Mouse (Mus musculus): ENCODE measurements around the gene Srcin1.

Srcin1 gene

GRCm38 (mm10) chr11:97502383-97502782 is 73.6 kb downstream of the Srcin1 start:
- no peak for DNase-seq (ENCODE audit: low read depth)

DNA sequence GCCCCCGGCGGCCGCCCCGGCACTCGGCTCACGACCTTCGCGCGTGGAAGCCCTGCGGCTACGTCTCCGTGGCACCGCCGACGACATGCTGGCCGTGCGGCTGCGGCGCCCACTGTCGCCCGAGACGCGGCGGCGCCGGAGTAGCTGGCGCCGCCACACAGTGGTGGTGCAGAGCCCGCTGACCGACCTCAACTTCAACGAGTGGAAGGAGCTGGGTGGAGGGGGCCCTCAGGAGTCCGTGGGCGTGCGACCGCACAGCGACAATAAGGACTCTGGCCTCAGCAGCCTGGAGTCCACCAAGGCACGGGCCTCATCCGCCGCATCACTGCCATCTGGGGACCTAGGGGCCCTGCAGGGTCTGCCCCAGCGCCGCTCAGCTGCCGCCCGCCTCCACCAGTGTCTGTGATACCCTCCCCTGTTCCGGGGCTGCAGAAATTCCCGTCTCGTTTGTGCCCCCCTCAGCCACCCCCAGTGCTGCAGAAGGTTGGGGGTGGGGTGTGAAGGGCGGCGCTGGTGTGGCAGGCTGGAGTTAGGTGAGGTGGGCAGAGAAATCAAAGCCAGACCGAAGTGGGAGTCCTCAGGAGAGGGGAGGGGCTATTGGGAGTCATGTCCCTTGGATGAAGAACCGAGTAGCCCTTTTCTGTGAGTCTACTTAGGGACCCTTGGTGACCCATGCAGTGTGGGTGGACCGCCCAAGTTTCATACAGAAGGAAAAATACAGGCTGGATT is 75.1 kb downstream of the Srcin1 start:
- no peak for DNase-seq (ENCODE audit: low read depth)

DNA sequence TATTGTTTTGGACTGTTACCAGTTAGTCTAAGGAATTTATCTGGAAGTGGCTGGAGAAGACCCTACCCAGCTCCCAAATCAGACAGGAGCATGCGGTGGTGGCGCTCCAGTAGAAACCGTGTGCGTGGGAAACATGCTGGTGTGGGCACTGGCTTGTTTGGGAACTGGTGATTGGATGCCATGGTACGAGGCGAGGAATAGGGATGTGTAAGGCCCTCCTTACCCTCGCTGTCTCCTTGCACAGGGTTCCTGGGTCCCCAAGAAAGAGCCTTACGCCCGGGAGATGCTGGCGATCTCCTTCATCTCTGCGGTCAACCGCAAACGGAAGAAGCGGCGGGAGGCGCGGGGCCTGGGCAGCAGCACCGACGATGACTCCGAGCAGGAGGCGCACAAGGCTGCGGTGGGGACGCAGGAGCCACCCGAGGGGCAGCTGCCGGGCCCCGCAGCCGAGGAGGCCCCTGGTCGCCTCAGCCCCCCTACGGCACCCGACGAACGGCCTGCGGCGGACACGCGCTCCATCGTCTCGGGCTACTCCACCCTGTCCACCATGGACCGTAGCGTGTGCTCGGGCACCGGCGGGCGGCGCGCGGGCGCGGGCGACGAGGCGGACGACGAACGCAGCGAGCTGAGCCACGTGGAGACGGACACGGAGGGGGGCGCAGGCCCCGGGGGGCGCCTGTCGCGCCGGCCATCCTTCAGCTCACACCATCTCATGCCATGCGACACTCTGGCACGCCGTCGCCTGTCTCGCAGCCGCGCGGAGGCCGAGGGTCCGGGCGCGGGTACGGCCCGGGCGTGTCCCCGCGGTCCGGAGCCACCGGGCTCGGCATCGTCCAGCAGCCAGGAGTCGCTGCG is 75.9 kb downstream of the Srcin1 start, which contains the start of gene 4933428G20Rik:
Gene 4933428G20Rik, minus strand, starts transcription at position 476 of the 855 bp plus-strand sequence.
- no peak for DNase-seq (ENCODE audit: low read depth)

DNA sequence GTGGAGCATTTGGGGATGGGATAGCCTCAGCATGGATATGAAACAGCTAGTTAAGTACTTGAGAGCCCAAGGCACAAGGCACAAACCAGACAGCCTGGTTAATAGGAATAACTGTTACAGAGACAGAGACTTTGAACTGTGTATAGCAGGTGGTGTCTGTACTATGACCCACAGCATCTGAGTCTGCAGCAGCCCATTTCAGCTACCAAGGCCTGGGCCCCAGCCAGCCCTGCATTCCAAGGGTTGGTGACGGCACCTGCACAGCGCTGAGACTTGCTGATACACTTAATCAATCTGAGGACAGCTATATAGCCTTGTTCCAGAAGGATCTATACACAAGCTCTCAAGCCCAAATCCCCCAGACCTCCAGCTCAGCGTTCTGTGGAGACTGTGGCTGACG is 78.4 kb downstream of the Srcin1 start:
- DNase-seq (ENCODE audit: low read depth), result no peak

GRCm38 (mm10) chr11:97492836-97493235 is 83.2 kb downstream of the Srcin1 start:
- DNase-seq (ENCODE audit: low read depth), result no peak

- no peak for DNase-seq (ENCODE audit: low read depth)
Observed at GRCm38 (mm10) chr11:97491640-97492039, 84.3 kb downstream of the Srcin1 start.

DNA sequence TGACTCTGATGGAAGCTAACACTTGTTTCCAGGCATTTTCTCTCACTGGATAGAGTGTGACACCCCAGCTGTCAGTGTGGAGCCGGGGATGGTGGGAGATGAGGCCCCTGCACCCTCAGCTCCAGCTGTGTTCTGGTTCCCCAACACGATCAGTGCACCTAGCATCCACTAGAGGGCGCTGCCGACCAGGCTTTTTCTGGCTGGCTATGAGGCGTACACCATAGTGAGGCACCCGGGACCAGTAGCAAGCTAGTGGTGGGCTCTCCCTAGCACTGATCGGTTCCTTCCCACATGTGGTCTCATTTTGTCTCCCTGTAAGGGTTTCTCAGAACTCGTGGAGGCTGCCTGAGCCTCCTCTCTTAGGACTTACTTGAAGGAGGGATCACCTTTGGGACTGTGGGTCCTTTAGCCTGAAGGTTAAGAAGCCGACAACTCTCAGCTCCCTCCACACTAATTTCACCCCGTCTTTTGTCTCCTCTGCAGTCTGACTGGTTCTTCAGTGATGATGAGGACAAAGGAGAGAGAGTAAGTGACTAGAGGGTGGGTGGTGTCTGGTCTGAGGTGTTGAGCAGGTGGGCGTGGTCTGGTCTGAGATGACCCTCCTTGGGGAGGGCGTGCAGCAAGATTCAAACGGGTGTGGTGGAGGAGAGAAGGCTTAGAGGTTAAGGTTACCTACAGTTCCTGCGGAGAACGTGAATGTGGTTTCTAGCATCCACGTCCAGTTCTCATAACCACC is 86.2 kb downstream of the Srcin1 start:
- DNase-seq (ENCODE audit: low read depth), result peak; percentile 87

- DNase-seq (ENCODE audit: low read depth), result no peak
Observed at GRCm38 (mm10) chr11:97487656-97488055, 88.3 kb downstream of the Srcin1 start.

DNA sequence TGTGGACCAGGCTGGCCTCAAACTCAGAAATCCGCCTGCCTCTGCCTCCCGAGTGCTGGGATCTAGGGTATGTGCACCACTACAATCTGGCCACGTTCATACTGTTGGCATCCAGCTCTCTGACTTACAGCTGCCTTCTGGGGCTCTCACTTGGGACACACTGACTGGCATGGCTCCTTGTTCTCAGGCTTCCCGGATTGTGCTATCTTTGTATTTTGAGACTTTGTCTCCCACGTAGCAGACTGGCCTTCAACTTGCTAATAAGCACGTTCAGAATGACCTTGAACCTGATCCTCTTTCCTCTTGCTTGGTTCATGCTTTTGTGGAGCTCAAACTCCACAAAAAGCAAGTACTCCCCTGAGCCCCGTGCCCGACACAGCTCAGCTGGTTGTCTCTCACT is 90.3 kb downstream of the Srcin1 start:
- no peak for DNase-seq (ENCODE audit: low read depth)

DNA sequence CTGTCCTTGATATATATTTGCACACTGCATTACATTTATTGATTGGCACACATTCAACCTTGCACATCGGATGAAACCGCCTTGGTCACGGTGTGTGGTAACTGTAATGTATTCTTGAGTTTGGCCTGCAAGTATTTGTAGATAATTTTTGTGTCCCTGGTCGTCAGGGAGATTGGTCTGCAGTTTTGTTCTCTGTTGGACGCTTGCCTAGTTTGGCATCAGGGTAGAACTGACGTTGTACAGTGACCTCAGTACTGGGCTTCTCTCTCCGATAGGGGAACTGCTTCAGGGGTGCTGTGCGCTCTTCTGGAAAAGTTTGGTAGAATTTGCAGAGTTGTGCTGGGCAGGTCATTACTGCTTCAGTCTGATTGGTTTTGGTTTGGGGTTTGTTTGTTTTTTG is 96.2 kb downstream of the Srcin1 start:
- no peak for DNase-seq (ENCODE audit: low read depth)

- DNase-seq (ENCODE audit: low read depth), result no peak
Observed at GRCm38 (mm10) chr11:97479085-97479484, 96.9 kb downstream of the Srcin1 start.

DNA sequence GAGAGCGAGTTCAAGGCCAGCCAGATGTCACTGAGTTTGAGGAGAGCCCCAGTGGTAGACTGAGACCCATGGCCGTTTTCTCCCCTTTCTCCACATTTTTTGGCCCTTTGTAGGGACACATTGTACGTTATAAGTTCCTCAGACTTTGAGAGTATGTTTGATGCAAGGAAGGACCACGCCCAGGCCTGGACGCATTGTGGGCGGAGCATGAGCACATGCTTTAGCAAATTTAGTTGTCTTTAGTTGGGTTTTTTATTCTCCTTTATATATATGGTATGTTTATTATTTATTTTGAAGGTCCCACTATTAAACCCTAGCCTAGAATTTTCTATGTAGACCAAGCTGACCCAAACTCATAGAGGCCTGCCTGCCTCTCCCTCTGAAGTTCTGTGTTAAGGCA is 97.6 kb downstream of the Srcin1 start:
- no peak for DNase-seq (ENCODE audit: low read depth)

DNA sequence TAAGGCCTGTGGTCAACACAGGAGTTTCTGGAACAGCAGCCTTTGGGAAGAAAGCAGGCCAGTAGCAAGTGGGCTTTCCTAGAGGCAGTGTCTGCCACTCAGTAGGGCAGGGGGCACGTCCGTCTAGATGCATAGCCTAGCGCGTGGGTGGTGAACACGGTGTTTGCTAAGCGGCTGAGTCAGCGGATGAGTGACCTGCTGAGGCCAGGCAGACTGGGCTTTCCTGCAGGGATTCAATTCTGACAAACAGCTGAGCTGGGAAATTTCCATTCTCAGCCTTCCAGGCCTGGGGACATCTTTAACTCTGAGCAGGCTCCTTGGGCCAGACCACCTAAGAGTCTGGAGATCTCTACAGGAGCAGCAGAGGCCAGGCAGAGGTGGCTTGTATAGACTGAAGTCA is 98.6 kb downstream of the Srcin1 start:
- DNase-seq (ENCODE audit: low read depth), result no peak

- DNase-seq (ENCODE audit: low read depth), result peak; percentile 77
Observed at GRCm38 (mm10) chr11:97476334-97477095, 99.5 kb downstream of the Srcin1 start.

DNA sequence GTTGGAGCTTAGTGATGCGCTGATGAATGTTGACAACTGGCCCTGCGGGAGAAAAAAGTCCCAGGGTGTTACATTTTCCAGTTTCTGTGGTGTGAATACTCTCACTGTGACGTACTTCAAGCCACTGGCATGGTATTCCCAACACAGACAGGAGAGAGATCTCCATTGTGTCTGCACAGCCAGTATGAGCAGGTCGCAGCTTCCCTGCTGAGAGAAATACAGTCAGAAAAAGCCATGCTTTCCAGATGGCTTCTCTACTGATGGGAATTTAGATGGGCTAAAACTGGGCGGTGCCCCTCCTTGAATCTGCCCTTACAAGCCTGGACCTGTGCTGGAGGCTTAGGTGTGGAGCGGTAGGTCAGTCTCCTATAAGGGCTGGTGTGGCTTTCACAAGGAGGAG is 104.7 kb downstream of the Srcin1 start:
- DNase-seq (ENCODE audit: low read depth), result no peak

DNA sequence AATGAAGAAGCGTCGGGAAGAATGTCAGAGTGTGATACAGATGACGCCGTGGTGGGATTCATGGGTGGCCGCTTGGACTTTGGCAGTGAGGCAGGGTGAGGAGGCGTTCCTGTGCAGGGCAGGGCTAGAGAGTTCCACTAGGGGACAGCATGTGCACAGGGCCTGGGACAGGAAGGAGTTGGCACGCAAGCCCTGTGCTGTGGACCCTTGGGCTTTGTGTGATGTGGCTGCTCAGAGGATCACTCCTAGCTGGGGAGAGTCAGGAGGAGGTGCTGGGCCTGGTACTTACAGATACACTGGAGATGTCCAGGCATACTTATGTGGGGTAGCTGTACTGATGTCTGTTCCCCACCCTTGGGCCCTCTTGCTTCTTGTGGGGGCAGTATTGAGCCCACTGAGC is 106.2 kb downstream of the Srcin1 start:
- no peak for DNase-seq (ENCODE audit: low read depth)

GRCm38 (mm10) chr11:97468639-97469287 is 107.2 kb downstream of the Srcin1 start:
- DNase-seq (ENCODE audit: low read depth), result peak; percentile 88

- DNase-seq (ENCODE audit: low read depth), result no peak
Observed at GRCm38 (mm10) chr11:97466444-97467160, 109.4 kb downstream of the Srcin1 start.

- no peak for DNase-seq (ENCODE audit: low read depth)
Observed at GRCm38 (mm10) chr11:97465957-97466356, 110.0 kb downstream of the Srcin1 start.

GRCm38 (mm10) chr11:97463991-97464390 is 112.0 kb downstream of the Srcin1 start:
- DNase-seq (ENCODE audit: low read depth), result no peak

DNA sequence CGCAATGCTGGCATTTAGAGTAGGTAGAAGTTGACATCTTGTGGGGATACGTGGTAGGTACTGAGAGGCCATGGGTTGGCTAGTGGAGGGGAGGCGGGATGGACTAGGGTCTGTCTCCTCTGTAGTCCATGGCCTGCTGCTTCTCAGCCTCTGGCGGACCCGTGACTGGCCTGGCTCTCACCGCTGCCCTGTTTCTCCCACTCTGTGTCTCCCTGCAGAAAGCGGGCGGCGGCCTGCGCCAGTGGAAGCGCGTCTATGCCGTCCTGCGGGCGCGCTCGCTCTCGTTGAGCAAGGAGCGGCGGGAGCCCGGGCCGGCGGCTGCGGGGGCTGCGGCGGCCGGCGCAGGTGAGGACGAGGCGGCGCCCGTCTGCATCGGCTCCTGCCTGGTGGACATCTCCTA is 112.8 kb downstream of the Srcin1 start:
- no peak for DNase-seq (ENCODE audit: low read depth)
